Mouse (Mus musculus) thymus, postnatal 0 days (tissue): Measurements from ENCODE around the gene Gpr174. TPM values are rescaled to one million over a fixed set of nuclear protein-coding genes. Genes with fewer than 3 reads are reported as not detected.
"Not testable (repeated sequence)": the region's sequence is repeated elsewhere in the genome, so short reads cannot be mapped to it uniquely, and the experiment has no call there.

ENCODE experiments used
- DNase-seq: peaks from one replicate; pipeline ENCODE4 v3.0.0-alpha.2; 2015; ENCODE audit warnings: low spot score
- polyA plus RNA-seq: library from polyadenylated mRNA; unstranded; fragments of >200 nt; fragmentation: Nextera tagmentation; extraction: Ambion mirVana; gene quantifications from 2 replicates; pipeline ENCODE4 v1.2.1, GENCODE M21; 2015

Gene Gpr174
- 7.8 and 10.2 TPM in 2 replicates for polyA plus RNA-seq

DNA sequence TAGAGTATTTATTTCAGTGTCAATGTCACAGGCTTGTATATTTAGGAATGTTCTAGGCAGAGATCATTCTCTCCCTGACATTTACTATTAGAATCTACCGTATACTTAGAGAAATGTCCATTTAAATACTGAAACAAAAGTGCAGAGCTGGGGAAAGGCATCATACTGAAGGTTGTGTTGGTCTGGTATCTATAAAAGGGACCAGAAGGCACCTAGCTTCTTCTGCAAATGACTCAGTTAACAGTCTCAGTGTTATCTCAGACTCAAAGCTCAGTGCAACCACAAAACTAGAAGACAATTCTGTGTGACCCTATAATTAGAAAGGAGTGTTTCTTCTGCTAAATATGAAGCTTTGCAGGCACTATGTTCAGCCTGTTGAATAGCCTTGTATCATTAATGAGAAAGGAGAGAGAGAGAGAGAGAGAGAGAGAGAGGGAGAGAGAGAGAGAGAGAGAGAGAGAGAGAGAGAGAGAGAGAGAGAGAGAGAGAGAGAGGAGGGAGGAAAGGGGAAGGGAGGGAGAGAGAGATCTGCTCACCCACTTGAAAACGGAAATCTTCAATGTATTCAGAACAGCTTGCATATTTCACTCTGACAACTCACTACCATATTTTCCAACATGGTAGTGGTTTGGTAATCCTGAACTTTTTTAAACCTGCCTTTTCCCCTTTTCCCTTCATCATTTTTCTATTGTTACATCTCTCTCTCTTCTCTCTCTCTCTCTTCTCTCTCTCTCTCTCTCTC is at the start of gene Gpr174:
Gene Gpr174, plus strand, starts transcription at position 393 of the 742 bp plus-strand sequence.
- peak; percentile 7 for DNase-seq

DNA sequence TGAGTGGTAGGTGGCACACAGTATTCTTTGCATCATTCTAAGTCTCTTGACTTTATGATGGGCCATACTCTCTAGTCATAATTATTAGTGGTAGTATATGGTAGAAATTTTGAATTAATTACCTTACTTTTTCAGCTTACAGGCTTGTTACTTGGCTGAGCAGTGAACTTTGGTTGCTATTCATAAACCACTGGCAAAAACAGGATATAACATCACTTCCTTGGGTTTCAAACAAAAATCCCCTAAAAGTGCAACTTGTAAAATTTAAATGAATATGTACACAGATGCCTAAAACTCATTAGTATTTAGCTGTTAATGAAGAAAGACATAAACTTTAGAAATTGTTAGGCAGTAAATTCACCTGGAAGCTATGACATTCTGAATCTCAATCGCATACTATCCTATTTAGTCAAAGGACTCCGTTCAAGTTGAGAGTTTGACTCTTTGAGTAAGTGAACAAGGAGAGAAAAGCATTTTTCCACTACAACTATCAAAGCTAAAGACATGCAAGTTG is 38.0 kb upstream of the Gpr174 start:
- DNase-seq = no peak

DNA sequence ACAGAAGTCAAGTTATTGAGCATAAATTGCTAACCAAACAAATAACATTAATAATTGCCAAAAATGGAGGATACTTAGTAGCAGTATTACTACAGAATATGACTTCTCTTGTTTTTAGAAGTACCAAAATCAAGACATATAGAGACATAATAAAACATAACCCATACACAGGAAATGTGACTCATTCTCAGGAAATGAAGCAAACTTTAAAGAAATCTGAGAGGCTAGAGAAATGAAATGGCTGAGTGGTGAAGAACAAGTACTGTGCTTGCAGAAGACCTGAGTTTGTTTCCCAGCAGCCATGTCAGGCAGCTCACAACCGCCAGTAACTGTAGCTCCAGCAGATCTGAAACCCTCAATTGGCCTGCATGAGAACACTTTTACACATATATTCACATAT is 30.8 kb upstream of the Gpr174 start:
- DNase-seq = peak; percentile 8

DNA sequence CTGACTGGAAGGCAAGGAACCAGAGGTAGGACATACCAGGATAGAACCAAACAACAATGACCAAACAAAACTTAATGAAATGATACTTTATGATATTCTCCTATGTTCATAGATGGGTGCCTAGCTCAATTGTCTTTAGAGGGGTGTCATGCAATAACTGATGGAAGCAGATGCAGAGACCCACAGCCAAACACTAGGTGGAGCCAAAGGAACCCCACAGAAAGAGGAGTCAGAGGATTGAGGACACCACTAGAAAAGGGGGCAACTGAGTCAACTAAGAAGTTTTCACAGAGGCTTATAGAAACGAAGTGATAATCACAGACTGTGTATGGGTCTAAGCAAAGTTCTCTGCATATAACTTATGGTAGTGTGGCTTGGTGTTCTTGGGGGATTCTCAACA is 24.5 kb upstream of the Gpr174 start:
- DNase-seq = no peak

DNA sequence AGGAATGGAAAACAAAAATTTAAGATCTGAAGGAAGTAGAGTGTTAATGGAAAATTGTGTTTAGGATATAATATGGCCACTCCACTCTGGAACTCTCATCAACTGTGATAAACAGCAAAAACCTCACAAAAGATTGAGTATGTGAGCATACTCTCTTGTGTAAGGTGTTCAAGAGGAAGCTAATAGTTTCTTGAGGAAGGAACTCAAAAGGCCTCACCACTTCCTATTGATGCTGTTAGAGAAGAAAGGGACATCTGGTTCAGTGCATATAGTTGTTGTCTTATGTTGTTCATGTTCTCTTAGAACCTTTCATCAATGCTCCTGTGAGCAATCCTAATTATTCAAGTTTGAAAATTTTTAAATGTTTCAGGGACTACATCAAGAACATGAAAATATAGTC is 21.0 kb upstream of the Gpr174 start:
- no peak for DNase-seq

DNA sequence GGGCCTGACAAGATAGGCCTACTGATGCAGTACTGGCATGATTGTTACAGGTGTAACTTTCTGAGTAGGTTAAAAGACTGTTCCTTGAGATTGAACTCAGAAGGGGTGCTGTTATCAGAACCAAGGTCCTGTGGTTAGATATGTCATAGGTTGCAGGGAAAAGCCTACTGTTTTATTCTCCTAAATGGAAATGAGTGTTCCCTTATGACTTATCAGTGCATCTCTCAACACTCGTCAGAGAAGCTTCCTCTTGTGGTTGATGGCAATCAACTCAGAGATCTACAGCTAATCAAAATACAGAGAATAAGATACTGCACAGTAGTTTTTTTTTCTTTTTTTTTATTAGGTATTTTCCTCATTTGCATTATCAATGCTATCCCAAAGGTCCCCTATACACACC is 19.2 kb upstream of the Gpr174 start:
- DNase-seq = no peak

DNA sequence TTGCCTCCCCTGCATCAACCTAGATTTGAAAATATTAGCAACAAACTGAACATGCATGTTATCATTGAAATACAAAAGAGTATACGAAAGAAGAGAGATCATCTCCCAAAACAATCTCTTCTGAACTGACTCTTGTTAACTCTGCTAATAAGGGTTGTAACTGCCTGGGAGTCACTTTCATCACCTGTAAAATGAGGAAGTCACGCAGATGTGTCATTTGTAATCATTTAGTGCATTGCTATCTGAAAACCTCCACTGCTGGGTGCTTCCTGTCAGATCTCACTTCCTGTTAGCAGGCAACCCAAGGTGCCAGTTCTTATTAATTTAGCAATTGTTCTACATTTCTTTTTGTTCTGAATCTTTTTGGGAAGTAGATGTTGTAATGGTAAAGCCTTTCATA is 5.3 kb upstream of the Gpr174 start:
- DNase-seq = peak; percentile 30

DNA sequence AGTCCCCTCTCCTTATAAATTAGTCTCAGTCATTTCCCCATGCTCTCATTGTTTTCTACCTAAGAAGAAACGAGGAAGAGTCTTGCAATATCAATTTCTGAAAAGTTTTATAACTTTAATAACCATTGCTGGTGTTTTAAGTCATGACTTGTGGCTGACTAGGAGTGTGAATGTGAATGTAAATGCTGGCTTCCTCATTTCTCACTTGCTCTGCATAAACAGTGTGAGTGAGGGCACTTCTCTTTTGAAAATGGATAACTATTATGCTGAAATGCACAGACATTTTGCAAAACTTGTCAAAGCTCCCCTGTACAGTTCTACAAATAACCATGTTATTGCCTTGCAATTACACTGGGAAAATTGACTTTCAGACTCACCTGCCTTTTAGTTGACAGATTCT is 8.9 kb downstream of the Gpr174 start:
- no peak for DNase-seq

DNA sequence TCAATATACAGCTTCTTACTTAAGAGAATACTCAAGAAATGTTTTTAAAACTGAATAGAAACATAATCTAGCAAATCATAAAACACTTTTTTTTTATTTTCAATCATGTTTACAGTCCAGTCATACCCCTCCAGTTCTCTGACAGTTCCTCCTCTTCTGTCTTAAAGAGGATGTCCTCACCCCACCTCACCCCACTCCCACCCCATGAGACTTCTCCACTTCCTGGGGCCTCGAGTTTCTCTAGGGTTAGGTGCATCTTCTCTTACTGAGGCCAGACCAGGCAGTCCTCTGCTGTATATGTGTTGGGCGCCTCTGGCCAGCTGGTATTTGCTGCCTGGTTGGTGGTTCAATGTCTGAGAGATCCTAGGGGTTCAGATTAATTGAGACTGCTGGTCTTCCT is 21.9 kb downstream of the Gpr174 start:
- DNase-seq = peak; percentile 4

DNA sequence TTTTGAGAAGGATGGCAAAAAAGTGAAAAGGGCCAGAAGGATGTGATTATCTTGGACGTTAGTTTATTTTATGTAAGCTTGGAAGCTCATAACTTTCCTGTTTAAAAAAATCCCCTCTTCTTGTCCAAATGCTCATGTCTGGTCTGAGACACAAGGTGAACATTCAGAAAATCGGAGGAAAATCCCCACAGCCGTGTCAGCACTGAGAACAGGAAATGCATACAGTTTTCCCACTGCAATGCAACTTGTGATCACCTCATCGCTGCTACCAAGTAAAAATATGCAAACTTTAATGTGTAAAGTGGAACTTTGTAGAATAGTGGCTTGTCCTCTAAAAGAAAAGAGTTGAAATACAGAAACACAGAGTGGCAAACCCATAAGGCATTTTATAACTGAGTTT is 28.5 kb downstream of the Gpr174 start:
- no peak for DNase-seq

DNA sequence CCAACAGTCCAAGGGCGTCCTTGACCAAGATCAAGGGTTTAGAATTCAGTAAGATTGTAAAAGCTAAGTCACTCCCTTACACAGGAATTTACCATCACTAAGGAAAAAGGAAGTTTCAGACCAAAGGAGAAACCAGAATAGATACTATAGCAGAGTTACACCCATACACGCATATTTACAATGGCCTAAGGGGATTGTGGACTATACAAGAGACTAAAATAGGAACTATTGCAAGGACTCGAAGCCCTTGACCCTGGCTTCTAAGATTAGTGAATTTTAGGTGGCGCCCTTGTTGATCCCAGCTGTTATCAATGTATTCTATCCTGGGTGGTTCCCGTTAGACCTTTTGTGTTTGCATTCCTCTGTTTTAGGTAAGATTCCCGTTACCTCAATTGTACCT is 42.2 kb downstream of the Gpr174 start:
- not testable (repeated sequence) for DNase-seq

DNA sequence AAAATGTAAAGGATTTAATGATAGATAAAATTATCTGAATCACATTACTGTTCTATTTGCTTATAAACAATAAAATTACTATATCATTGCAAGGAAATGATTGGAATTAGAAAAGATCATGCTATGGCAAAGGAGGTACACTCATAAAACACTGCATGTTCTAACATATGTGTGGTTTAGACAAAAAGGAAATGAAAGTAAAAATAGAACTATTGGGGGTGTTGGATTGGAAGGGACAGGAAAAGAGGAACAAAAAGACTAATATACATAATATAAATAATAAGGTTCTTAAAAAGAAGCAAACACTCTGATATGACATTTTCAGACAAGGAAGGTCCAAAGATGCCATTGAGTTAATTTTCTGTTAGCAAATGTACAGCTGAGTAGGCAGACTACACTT is 43.1 kb downstream of the Gpr174 start:
- no peak for DNase-seq

DNA sequence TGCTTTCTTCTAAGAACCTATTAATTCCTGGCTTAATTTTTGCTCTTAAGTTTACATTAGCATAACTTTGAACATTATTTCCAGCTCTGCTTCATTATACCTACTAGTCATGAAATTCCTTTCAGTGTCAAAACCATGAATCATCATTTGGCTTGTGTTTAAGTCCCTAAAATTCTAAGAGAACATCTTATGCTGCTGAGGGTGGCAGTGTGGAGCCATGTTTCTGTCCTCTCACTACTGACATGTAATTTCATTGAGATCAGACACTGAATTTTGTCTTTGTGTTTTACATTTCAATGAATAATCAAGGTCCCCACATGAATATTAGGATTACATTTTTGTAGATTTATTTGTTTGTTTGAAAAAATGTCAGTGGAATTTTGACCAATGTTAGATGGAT is 50.8 kb downstream of the Gpr174 start:
- DNase-seq = no peak

DNA sequence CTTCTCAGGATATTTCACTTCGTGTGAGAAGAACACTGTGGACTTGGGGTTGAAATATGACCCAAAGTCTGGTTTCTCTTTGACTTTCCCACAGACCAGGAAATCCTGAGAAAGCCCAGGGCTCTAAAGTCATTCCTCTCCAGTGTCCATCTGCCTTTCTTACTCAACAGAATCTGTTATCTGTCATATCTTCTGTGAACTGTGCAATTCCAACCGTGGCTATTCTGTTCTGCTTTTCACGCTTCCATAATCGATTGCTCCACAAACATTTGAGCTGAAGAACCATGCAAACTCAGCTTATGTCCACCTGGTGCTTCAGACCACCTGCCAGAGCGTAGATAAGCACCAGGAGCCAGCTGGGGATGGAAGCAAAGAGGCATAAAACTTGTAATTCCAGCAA is 56.9 kb downstream of the Gpr174 start:
- DNase-seq = no peak

DNA sequence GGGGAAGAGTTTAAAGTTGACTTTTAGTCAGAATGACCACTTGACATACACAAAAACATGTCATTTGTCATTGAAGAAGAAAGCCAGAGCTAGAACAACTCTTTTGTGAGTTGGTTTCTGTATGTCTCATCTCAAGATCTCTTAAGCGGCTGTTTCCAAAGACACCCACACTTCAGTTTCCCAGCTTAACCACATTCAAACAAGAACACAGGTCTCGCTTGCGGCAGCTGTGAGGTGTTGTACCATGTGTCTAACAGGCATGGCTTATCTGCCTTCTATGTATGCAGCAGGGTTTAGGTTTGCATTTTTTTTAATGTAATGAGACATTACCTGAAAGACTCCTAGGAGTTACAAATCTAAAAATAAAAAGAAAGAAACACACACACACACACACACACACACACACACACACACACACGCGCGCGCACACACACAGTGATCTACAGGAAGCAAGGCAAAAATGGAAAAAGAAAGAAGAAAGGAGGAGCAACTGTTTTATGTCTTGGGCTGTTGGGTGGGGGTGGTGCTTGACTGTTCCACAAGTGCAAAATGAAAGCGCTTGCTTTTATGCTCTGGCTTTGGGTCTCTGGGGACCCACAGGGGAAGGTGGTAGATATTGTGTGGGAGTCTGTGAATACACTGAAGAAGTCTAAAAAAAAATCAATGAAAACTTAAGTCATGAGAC is 70.2 kb downstream of the Gpr174 start:
- peak; percentile 75 for DNase-seq

DNA sequence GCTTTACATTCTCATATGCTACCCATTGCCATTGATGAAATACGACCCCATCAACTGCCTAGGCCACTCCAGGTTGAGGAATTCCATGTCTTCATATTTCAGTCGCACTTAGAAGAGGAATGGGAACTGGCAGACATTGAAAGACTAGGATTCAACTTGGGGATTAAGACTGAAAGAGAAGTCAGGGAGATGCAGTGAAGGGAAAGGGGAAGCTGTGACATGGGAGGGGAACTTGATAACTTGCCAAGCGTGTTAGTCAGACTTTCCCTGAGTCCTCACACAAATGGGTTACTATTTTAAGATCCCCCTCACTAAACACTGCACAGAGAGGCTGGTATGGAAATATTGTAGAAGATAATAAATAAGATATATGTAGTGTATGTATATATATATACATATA is 74.2 kb downstream of the Gpr174 start:
- DNase-seq = no peak

DNA sequence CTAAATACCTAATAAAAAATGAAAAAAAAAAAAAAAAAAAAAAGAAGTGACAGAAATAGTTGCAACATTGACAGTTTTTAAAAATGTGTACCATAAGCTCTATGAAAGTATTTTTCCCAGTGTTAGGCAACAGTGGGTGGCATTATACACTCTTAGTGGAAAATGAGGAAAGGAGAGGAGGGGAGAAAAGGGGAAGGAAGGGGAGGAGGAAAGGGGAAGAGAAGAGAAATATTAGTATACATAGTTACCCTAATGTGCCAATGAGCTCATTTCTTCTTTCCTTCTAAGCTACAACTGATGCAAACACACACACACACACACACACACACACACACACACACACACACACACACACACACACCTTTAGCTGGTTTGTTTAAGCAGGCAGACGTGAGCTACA is 80.9 kb downstream of the Gpr174 start:
- no peak for DNase-seq

DNA sequence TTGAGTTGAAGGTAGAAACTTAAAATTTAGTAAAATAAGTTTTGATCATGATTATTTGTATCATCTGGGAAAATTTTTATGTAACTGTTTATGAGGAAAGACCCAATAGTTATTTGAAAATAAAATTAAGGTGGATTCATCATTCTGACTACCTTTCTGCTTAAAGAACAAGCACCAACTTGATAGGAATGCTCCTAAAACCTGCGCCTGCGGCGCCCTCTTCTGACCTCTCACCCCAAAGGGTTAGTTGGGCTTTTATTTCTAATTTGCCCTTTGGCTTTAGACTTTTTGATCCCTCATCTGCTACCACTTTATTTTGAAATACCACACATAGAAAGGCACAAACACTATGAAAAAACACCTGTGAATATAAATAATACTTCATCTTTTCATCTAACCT is 86.3 kb downstream of the Gpr174 start:
- DNase-seq = peak; percentile 30

Other genes with a start within 250 kb of the Gpr174 start
- gene P2ry10, start 167.4 kb upstream of the Gpr174 start, polyA plus RNA-seq = 72.5 and 78.1 TPM in 2 replicates
- 6.7 and 8.5 TPM in 2 replicates for gene P2ry10b, start 107.0 kb upstream of the Gpr174 start, polyA plus RNA-seq
- 706 and 721 TPM in 2 replicates for gene Itm2a, start 147.5 kb downstream of the Gpr174 start, polyA plus RNA-seq